Mouse (Mus musculus): ENCODE data around the gene Fam207a. TPM values are rescaled to one million over a fixed set of nuclear protein-coding genes. Genes with fewer than 3 reads are reported as not detected.

Fam207a gene
- polyA plus RNA-seq, 2 experiments, result 13.9 to 16.7 TPM

- TF ChIP-seq CTCF (IDR thresholded peaks at IDR 0.05; ENCODE audit: low read depth), result no peak
- TF ChIP-seq EP300 (IDR thresholded peaks at IDR 0.05; ENCODE audit: low read depth), result no peak
- Histone ChIP-seq H3K36me3 (replicated peaks; ENCODE audit: control insufficient read depth, insufficient read depth, low read depth) (peaks cover 7% of the 10 kb centered on the region), H3K9me3 (ENCODE audit: control insufficient read depth, low read length) (no peaks in the 10 kb centered on the region), H3K4me3 (ENCODE audit: insufficient read depth in 1 of 2, low read depth in 2 of 2, low read length in 2 of 2) (no peak overlapping the region), H3K4me2 (ENCODE audit: low read depth) (no peak overlapping the region), H3K9ac (replicated peaks) (no peak overlapping the region), H3K4me1 (replicated peaks; ENCODE audit: control insufficient read depth in 2 of 2, insufficient read depth in 2 of 2, low read length in 1 of 2) (peaks cover 0 to 3% of the 10 kb centered on the region in 2 experiments; a peak in 1 of 4 replicates), H3K27ac (no peak overlapping the region), H3K27me3 (ENCODE audit: control insufficient read depth, insufficient read depth, low read length) (no peaks in the 10 kb centered on the region)
- ATAC-seq (ENCODE audit: insufficient read depth) (no peak), DNase-seq (ENCODE audit: low read depth in 3 of 3, low spot score in 3 of 3) (no peak)
- 85% methylated on average over 25 of the region's 25 CpGs for WGBS (ENCODE audit: insufficient replicate concordance)
These were observed 12.3 kb downstream of the Fam207a start for GRCm38 (mm10) chr10:77502967-77503922.

DNA sequence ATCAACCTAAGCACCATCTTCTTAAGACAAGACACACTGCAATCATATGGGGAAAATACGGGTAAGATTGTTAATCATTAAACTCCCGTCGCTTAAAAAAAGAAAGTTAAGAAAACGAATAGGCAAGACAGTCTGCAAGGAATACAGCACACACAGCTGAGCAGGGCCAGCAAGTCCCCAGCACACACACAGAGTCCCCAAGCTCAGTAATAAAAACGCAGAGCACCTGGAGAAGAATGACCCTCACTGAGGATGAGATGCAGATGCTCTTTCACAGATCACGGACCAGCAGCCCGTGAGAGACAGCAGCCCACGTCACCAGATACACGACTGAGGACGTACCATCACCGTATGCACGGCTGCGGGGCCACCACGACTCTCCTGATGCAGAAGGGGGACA lies 14.9 kb downstream of the Fam207a start:
- WGBS (ENCODE audit: insufficient replicate concordance), result 78% methylated on average over 14 of the region's 14 CpGs
- H3K36me3 ChIP-seq (replicated peaks; ENCODE audit: control insufficient read depth, insufficient read depth, low read depth), result peaks cover 9% of the 10 kb centered on the region
- H3K4me3 ChIP-seq (ENCODE audit: insufficient read depth in 1 of 2, low read depth in 2 of 2, low read length in 2 of 2), result no peak overlapping the region
- no peak overlapping the region for H3K27ac ChIP-seq
- H3K9ac ChIP-seq (replicated peaks), result no peak overlapping the region
- peaks cover 0 to 3% of the 10 kb centered on the region in 2 experiments; a peak in 1 of 4 replicates for H3K4me1 ChIP-seq (replicated peaks; ENCODE audit: control insufficient read depth in 2 of 2, insufficient read depth in 2 of 2, low read length in 1 of 2)
- no peak overlapping the region for H3K4me2 ChIP-seq (ENCODE audit: low read depth)
- TF ChIP-seq CTCF (IDR thresholded peaks at IDR 0.05; ENCODE audit: low read depth) (no peak), EP300 (IDR thresholded peaks at IDR 0.05; ENCODE audit: low read depth) (no peak)
- DNase-seq (ENCODE audit: low read depth in 3 of 3, low spot score in 3 of 3) (no peak), ATAC-seq (ENCODE audit: insufficient read depth) (no peak)
- H3K9me3 ChIP-seq (ENCODE audit: control insufficient read depth, low read length), result no peaks in the 10 kb centered on the region
- no peaks in the 10 kb centered on the region for H3K27me3 ChIP-seq (ENCODE audit: control insufficient read depth, insufficient read depth, low read length)

- Histone ChIP-seq H3K27me3 (ENCODE audit: control insufficient read depth, insufficient read depth, low read length) (no peaks in the 10 kb centered on the region), H3K9me3 (ENCODE audit: control insufficient read depth, low read length) (no peaks in the 10 kb centered on the region), H3K4me2 (ENCODE audit: low read depth) (no peak overlapping the region), H3K27ac (no peak overlapping the region), H3K4me3 (ENCODE audit: insufficient read depth in 1 of 2, low read depth in 2 of 2, low read length in 2 of 2) (no peak overlapping the region), H3K9ac (replicated peaks) (no peak overlapping the region), H3K36me3 (replicated peaks; ENCODE audit: control insufficient read depth, insufficient read depth, low read depth) (peaks cover 7% of the 10 kb centered on the region), H3K4me1 (replicated peaks; ENCODE audit: control insufficient read depth in 2 of 2, insufficient read depth in 2 of 2, low read length in 1 of 2) (peaks cover 0 to 3% of the 10 kb centered on the region in 2 experiments; a peak in 1 of 4 replicates)
- no peak for TF ChIP-seq CTCF (IDR thresholded peaks at IDR 0.05; ENCODE audit: low read depth)
- TF ChIP-seq EP300 (IDR thresholded peaks at IDR 0.05; ENCODE audit: low read depth), result no peak
- ATAC-seq (ENCODE audit: insufficient read depth) (no peak), DNase-seq (ENCODE audit: low read depth in 3 of 3, low spot score in 3 of 3) (no peak)
- 76% methylated on average over 6 of the region's 6 CpGs for WGBS (ENCODE audit: insufficient replicate concordance)
These were observed 17.3 kb downstream of the Fam207a start for GRCm38 (mm10) chr10:77498254-77498653.

DNA sequence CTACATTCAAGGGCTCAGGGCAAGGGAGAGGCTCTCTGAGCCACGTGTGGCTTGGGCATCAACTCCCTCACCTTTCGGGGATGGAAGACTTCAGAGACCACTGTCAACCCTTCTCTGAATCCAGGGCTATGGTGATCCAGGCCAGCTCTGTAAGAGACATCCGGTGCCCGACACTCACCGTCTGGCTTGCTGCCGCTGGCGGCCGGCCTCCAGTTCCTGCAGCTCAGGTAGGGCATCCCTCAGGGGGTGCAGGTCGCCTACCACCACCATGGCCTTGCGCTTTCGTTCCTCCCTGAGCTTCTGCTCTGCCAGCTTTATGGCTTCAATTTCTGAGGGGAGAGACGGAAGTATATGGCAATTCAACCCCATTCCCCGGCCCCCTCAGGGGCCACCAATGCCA lies 18.4 kb downstream of the Fam207a start:
- ATAC-seq (ENCODE audit: insufficient read depth) (no peak), DNase-seq (ENCODE audit: low read depth in 3 of 3, low spot score in 3 of 3) (no peak)
- H3K9ac ChIP-seq (replicated peaks), result no peak overlapping the region
- H3K9me3 ChIP-seq (ENCODE audit: control insufficient read depth, low read length), result no peaks in the 10 kb centered on the region
- no peak overlapping the region for H3K4me3 ChIP-seq (ENCODE audit: insufficient read depth in 1 of 2, low read depth in 2 of 2, low read length in 2 of 2)
- no peaks in the 10 kb centered on the region for H3K27me3 ChIP-seq (ENCODE audit: control insufficient read depth, insufficient read depth, low read length)
- peaks cover 7% of the 10 kb centered on the region for H3K36me3 ChIP-seq (replicated peaks; ENCODE audit: control insufficient read depth, insufficient read depth, low read depth)
- peaks cover 0 to 3% of the 10 kb centered on the region in 2 experiments; a peak in 1 of 4 replicates for H3K4me1 ChIP-seq (replicated peaks; ENCODE audit: control insufficient read depth in 2 of 2, insufficient read depth in 2 of 2, low read length in 1 of 2)
- 83% methylated on average over 13 of the region's 13 CpGs for WGBS (ENCODE audit: insufficient replicate concordance)
- no peak overlapping the region for H3K4me2 ChIP-seq (ENCODE audit: low read depth)
- H3K27ac ChIP-seq, result no peak overlapping the region
- TF ChIP-seq CTCF (IDR thresholded peaks at IDR 0.05; ENCODE audit: low read depth) (no peak), EP300 (IDR thresholded peaks at IDR 0.05; ENCODE audit: low read depth) (no peak)

GRCm38 (mm10) chr10:77492885-77493284 lies 22.7 kb downstream of the Fam207a start:
- Histone ChIP-seq H3K27me3 (ENCODE audit: control insufficient read depth, insufficient read depth, low read length) (no peaks in the 10 kb centered on the region), H3K27ac (no peak overlapping the region), H3K9ac (replicated peaks) (no peak overlapping the region), H3K36me3 (replicated peaks; ENCODE audit: control insufficient read depth, insufficient read depth, low read depth) (peaks cover 23% of the 10 kb centered on the region), H3K4me1 (replicated peaks; ENCODE audit: control insufficient read depth in 2 of 2, insufficient read depth in 2 of 2, low read length in 1 of 2) (no peaks in the 10 kb centered on the region), H3K4me3 (ENCODE audit: insufficient read depth in 1 of 2, low read depth in 2 of 2, low read length in 2 of 2) (no peak overlapping the region), H3K4me2 (ENCODE audit: low read depth) (no peak overlapping the region), H3K9me3 (ENCODE audit: control insufficient read depth, low read length) (no peaks in the 10 kb centered on the region)
- ATAC-seq (ENCODE audit: insufficient read depth) (no peak), DNase-seq (ENCODE audit: low read depth in 3 of 3, low spot score in 3 of 3) (no peak)
- 88% methylated on average over 3 of the region's 3 CpGs for WGBS (ENCODE audit: insufficient replicate concordance)
- TF ChIP-seq CTCF (IDR thresholded peaks at IDR 0.05; ENCODE audit: low read depth), result 0 out of 2 replicates have a peak, but pooled peaks have one; percentile 23
- no peak for TF ChIP-seq EP300 (IDR thresholded peaks at IDR 0.05; ENCODE audit: low read depth)
